Mouse (Mus musculus): ENCODE results near the gene Atxn3. TPM values are rescaled to one million over a fixed set of nuclear protein-coding genes. Genes with fewer than 3 reads are reported as not detected.
"Not testable (repeated sequence)": the region's sequence is repeated elsewhere in the genome, so short reads cannot be mapped to it uniquely, and the experiment has no call there.

The Atxn3 gene
- total RNA-seq, 2 experiments from 2014 or later = 11.0 to 28.5 TPM

- ATAC-seq (replicated peaks; ENCODE audit: low FRiP score, poor library complexity, severe bottlenecking) = not testable (repeated sequence)
Measured at GRCm38 (mm10) chr12:101958960-101959780, 1.1 kb upstream of the Atxn3 start.

- peak; percentile 37; the same call in 1 of the 2 replicates for ATAC-seq (replicated peaks; ENCODE audit: low FRiP score, poor library complexity, severe bottlenecking)
Measured at GRCm38 (mm10) chr12:101958556-101958955, 510 bp upstream of the Atxn3 start.

- peak; percentile 5; the same call in 1 of the 2 replicates for ATAC-seq (replicated peaks; ENCODE audit: low FRiP score, poor library complexity, severe bottlenecking)
Measured at GRCm38 (mm10) chr12:101957079-101957941, 736 bp downstream of the Atxn3 start.

- not testable (repeated sequence) for ATAC-seq (replicated peaks; ENCODE audit: low FRiP score, poor library complexity, severe bottlenecking)
Measured at GRCm38 (mm10) chr12:101955821-101956220, 2.2 kb downstream of the Atxn3 start.

- ATAC-seq (replicated peaks; ENCODE audit: low FRiP score, poor library complexity, severe bottlenecking) = no peak
Measured at GRCm38 (mm10) chr12:101948801-101949200, 9.2 kb downstream of the Atxn3 start.

- no peak for ATAC-seq (replicated peaks; ENCODE audit: low FRiP score, poor library complexity, severe bottlenecking)
Measured at GRCm38 (mm10) chr12:101947986-101948385, 10.1 kb downstream of the Atxn3 start.

GRCm38 (mm10) chr12:101937572-101937971 lies 20.5 kb downstream of the Atxn3 start:
- no peak for ATAC-seq (replicated peaks; ENCODE audit: low FRiP score, poor library complexity, severe bottlenecking)

GRCm38 (mm10) chr12:101935223-101935622 lies 22.8 kb downstream of the Atxn3 start:
- no peak for ATAC-seq (replicated peaks; ENCODE audit: low FRiP score, poor library complexity, severe bottlenecking)

GRCm38 (mm10) chr12:101928423-101928822 lies 29.6 kb downstream of the Atxn3 start:
- ATAC-seq (replicated peaks; ENCODE audit: low FRiP score, poor library complexity, severe bottlenecking) = no peak

GRCm38 (mm10) chr12:101922313-101922712 lies 35.7 kb downstream of the Atxn3 start:
- ATAC-seq (replicated peaks; ENCODE audit: low FRiP score, poor library complexity, severe bottlenecking) = no peak

- ATAC-seq (replicated peaks; ENCODE audit: low FRiP score, poor library complexity, severe bottlenecking) = 0 out of 2 replicates have a peak, but pooled peaks have one; percentile 32
Measured at GRCm38 (mm10) chr12:101919847-101920246, 38.2 kb downstream of the Atxn3 start.

- no peak for ATAC-seq (replicated peaks; ENCODE audit: low FRiP score, poor library complexity, severe bottlenecking)
Measured at GRCm38 (mm10) chr12:101917165-101917564, 40.9 kb downstream of the Atxn3 start.

GRCm38 (mm10) chr12:101912626-101913490 lies 45.2 kb downstream of the Atxn3 start, which contains the start of gene Trip11:
TSS of gene Trip11 (minus strand) at chr12:101913267.
- peak; percentile 97 for ATAC-seq (replicated peaks; ENCODE audit: low FRiP score, poor library complexity, severe bottlenecking)

GRCm38 (mm10) chr12:101911346-101911745 lies 46.7 kb downstream of the Atxn3 start:
- no peak for ATAC-seq (replicated peaks; ENCODE audit: low FRiP score, poor library complexity, severe bottlenecking)

GRCm38 (mm10) chr12:101910360-101910759 lies 47.7 kb downstream of the Atxn3 start:
- no peak for ATAC-seq (replicated peaks; ENCODE audit: low FRiP score, poor library complexity, severe bottlenecking)

GRCm38 (mm10) chr12:101905817-101906216 lies 52.2 kb downstream of the Atxn3 start:
- no peak for ATAC-seq (replicated peaks; ENCODE audit: low FRiP score, poor library complexity, severe bottlenecking)

- ATAC-seq (replicated peaks; ENCODE audit: low FRiP score, poor library complexity, severe bottlenecking) = no peak
Measured at GRCm38 (mm10) chr12:101904906-101905305, 53.1 kb downstream of the Atxn3 start.

- no peak for ATAC-seq (replicated peaks; ENCODE audit: low FRiP score, poor library complexity, severe bottlenecking)
Measured at GRCm38 (mm10) chr12:101904170-101904569, 53.9 kb downstream of the Atxn3 start.

GRCm38 (mm10) chr12:101899671-101900245 lies 58.3 kb downstream of the Atxn3 start:
- ATAC-seq (replicated peaks; ENCODE audit: low FRiP score, poor library complexity, severe bottlenecking) = no peak
